Mouse (Mus musculus): ENCODE data around the gene Ptk6. TPM values are rescaled to one million over a fixed set of nuclear protein-coding genes. Genes with fewer than 3 reads are reported as not detected.

Gene Ptk6
- total and polyA plus RNA-seq, 2 experiments from 2014 or later: not detected

- Histone ChIP-seq H3K4me3 (ENCODE audit: low read length) (no peak overlapping the region), H3K36me3 (ENCODE audit: insufficient read depth, low read length) (no peaks in the 10 kb centered on the region), H3K9me3 (ENCODE audit: low read length) (no peaks in the 10 kb centered on the region), H3K4me2 (ENCODE audit: low read depth, low read length) (no peak overlapping the region), H3K27me3 (ENCODE audit: insufficient read depth, low read length) (no peaks in the 10 kb centered on the region), H3K27ac (no peak overlapping the region), H3K9ac (replicated peaks; ENCODE audit: low read length) (no peak overlapping the region), H3K4me1 (ENCODE audit: insufficient read depth, low read length) (no peaks in the 10 kb centered on the region)
- ATAC-seq (no peak), DNase-seq (ENCODE audit: low spot score) (no peak)
- no peak for TF ChIP-seq CTCF (IDR thresholded peaks at IDR 0.05; ENCODE audit: low read depth)
- WGBS: 81% methylated on average over 3 of the region's 3 CpGs
These were observed 24.6 kb downstream of the Ptk6 start for GRCm38 (mm10) chr2:181178015-181178414.

GRCm38 (mm10) chr2:181174646-181175045 is 27.9 kb downstream of the Ptk6 start:
- 89% methylated on average over 3 of the region's 3 CpGs for WGBS

DNA sequence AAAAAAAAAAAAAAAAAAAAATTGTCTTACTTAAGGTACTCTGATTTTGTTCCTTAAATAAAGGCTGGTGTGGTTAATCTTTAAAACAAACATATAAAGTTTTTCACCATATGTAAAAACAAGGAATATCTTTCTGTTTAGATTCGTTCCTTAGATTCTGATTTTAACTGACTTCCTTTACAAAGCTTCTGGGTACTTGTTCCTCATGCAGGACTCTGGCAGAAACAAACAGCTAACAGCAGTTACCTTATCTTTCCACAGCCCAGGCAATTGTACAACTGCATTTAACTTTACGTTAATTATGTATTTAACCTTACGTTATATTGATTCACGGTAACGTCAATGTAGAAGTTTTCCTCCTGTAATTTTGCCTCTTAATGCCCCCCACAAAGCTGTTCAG is 36.1 kb downstream of the Ptk6 start:
- no peaks in the 10 kb centered on the region for H3K27me3 ChIP-seq (ENCODE audit: insufficient read depth, low read length)

More at GRCm38 (mm10) chr2:181174646-181175045, 27.9 kb downstream of the Ptk6 start:
- H3K4me3 ChIP-seq (ENCODE audit: low read length): no peak overlapping the region
- DNase-seq (ENCODE audit: low spot score): no peak
- H3K27me3 ChIP-seq (ENCODE audit: insufficient read depth, low read length): no peaks in the 10 kb centered on the region
- ATAC-seq: no peak
- TF ChIP-seq CTCF (IDR thresholded peaks at IDR 0.05; ENCODE audit: low read depth): no peak
- H3K4me1 ChIP-seq (ENCODE audit: insufficient read depth, low read length): no peaks in the 10 kb centered on the region
- no peak overlapping the region for H3K27ac ChIP-seq
- no peaks in the 10 kb centered on the region for H3K36me3 ChIP-seq (ENCODE audit: insufficient read depth, low read length)
- no peaks in the 10 kb centered on the region for H3K9me3 ChIP-seq (ENCODE audit: low read length)
- H3K4me2 ChIP-seq (ENCODE audit: low read depth, low read length): no peak overlapping the region
- H3K9ac ChIP-seq (replicated peaks; ENCODE audit: low read length): no peak overlapping the region

GRCm38 (mm10) chr2:181160821-181161220 is 41.8 kb downstream of the Ptk6 start:
- Histone ChIP-seq H3K4me1 (ENCODE audit: insufficient read depth, low read length) (peaks cover 23% of the 10 kb centered on the region), H3K27me3 (ENCODE audit: insufficient read depth, low read length) (no peaks in the 10 kb centered on the region), H3K9ac (replicated peaks; ENCODE audit: low read length) (no peak overlapping the region), H3K36me3 (ENCODE audit: insufficient read depth, low read length) (no peaks in the 10 kb centered on the region), H3K4me2 (ENCODE audit: low read depth, low read length) (no peak overlapping the region), H3K4me3 (ENCODE audit: low read length) (no peak overlapping the region), H3K27ac (no peak overlapping the region), H3K9me3 (ENCODE audit: low read length) (no peaks in the 10 kb centered on the region)
- WGBS: 48% methylated on average over 4 of the region's 4 CpGs
- no peak for TF ChIP-seq CTCF (IDR thresholded peaks at IDR 0.05; ENCODE audit: low read depth)
- ATAC-seq (no peak), DNase-seq (ENCODE audit: low spot score) (no peak)

More for the DNA sequence above, 36.1 kb downstream of the Ptk6 start:
- H3K4me3 ChIP-seq (ENCODE audit: low read length): no peak overlapping the region
- H3K36me3 ChIP-seq (ENCODE audit: insufficient read depth, low read length): no peaks in the 10 kb centered on the region
- no peak overlapping the region for H3K4me2 ChIP-seq (ENCODE audit: low read depth, low read length)
- no peaks in the 10 kb centered on the region for H3K4me1 ChIP-seq (ENCODE audit: insufficient read depth, low read length)
- ATAC-seq (no peak), DNase-seq (ENCODE audit: low spot score) (no peak)
- TF ChIP-seq CTCF (IDR thresholded peaks at IDR 0.05; ENCODE audit: low read depth): no peak
- no peaks in the 10 kb centered on the region for H3K9me3 ChIP-seq (ENCODE audit: low read length)
- H3K27ac ChIP-seq: no peak overlapping the region
- 82% methylated on average over 5 of the region's 5 CpGs for WGBS
- H3K9ac ChIP-seq (replicated peaks; ENCODE audit: low read length): no peak overlapping the region

GRCm38 (mm10) chr2:181159771-181160170 is 42.8 kb downstream of the Ptk6 start:
- ATAC-seq (peak; percentile 71), DNase-seq (ENCODE audit: low spot score) (peak; percentile 76)
- no peaks in the 10 kb centered on the region for H3K9me3 ChIP-seq (ENCODE audit: low read length)
- no peak overlapping the region for H3K4me3 ChIP-seq (ENCODE audit: low read length)
- peaks cover 31% of the 10 kb centered on the region for H3K4me1 ChIP-seq (ENCODE audit: insufficient read depth, low read length)
- peak overlapping the region; percentile 80 for H3K27ac ChIP-seq
- no peaks in the 10 kb centered on the region for H3K36me3 ChIP-seq (ENCODE audit: insufficient read depth, low read length)
- H3K27me3 ChIP-seq (ENCODE audit: insufficient read depth, low read length): no peaks in the 10 kb centered on the region
- 0 out of 2 replicates have a peak overlapping the region, but pooled peaks have one; percentile 17 for H3K9ac ChIP-seq (replicated peaks; ENCODE audit: low read length)
- 2% methylated on average over 2 of the region's 2 CpGs for WGBS
- no peak overlapping the region for H3K4me2 ChIP-seq (ENCODE audit: low read depth, low read length)
- no peak for TF ChIP-seq CTCF (IDR thresholded peaks at IDR 0.05; ENCODE audit: low read depth)

DNA sequence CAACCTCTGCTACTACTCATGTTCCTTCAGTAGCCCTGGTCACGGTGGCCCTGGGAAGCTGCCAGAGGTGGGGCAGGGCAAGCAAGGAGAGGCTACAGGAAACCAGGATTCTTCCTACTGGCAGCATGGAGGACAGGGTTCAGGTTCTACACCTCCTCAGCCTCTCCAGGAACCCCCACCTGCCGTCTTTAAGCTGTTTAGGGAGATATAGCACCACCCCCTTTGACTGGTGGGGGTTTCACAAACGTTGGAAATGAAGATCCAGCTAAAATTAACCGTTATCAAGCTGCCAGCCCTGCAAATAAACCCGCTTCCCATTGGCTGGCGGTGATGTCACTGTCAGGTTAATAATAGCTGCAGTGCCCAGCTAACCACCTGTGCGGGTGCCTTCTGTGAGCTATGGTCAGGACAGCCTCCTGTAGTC is 43.5 kb downstream of the Ptk6 start:
- Histone ChIP-seq H3K27ac (peak overlapping the region; percentile 80), H3K36me3 (ENCODE audit: insufficient read depth, low read length) (no peaks in the 10 kb centered on the region), H3K4me2 (ENCODE audit: low read depth, low read length) (no peak overlapping the region), H3K4me1 (ENCODE audit: insufficient read depth, low read length) (peaks cover 32% of the 10 kb centered on the region), H3K27me3 (ENCODE audit: insufficient read depth, low read length) (no peaks in the 10 kb centered on the region), H3K4me3 (ENCODE audit: low read length) (no peak overlapping the region), H3K9me3 (ENCODE audit: low read length) (no peaks in the 10 kb centered on the region), H3K9ac (replicated peaks; ENCODE audit: low read length) (no peak overlapping the region)
- DNase-seq (ENCODE audit: low spot score) (peak; percentile 62), ATAC-seq (peak; percentile 30; the same call in 1 of the 2 replicates)
- WGBS: 48% methylated on average over 7 of the region's 7 CpGs
- TF ChIP-seq CTCF (IDR thresholded peaks at IDR 0.05; ENCODE audit: low read depth): no peak

DNA sequence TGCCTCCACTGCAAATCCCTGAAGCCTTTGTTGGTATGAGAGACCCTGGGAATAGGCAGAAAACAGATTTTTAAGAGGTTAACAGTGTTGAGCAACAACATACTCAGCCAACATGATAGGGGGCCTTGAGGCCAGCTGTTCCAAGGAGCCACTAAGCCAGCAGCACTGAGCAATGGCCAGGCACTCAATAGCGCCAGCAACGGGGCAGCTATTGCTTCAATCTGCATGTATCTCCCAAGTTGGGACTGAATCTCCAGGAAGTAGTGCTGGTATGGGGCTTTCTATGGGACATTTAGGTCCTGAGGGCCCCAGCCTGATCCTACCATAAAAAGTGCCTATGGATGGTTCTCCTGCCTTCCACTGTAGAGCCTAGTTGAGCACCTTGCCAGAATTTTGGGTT is 44.1 kb downstream of the Ptk6 start:
- Histone ChIP-seq H3K4me2 (ENCODE audit: low read depth, low read length) (no peak overlapping the region), H3K9ac (replicated peaks; ENCODE audit: low read length) (no peak overlapping the region), H3K27me3 (ENCODE audit: insufficient read depth, low read length) (no peaks in the 10 kb centered on the region), H3K9me3 (ENCODE audit: low read length) (no peaks in the 10 kb centered on the region), H3K4me1 (ENCODE audit: insufficient read depth, low read length) (peaks cover 32% of the 10 kb centered on the region), H3K27ac (no peak overlapping the region), H3K4me3 (ENCODE audit: low read length) (no peak overlapping the region), H3K36me3 (ENCODE audit: insufficient read depth, low read length) (no peaks in the 10 kb centered on the region)
- 91% methylated on average over 2 of the region's 2 CpGs for WGBS
- ATAC-seq (no peak), DNase-seq (ENCODE audit: low spot score) (no peak)
- no peak for TF ChIP-seq CTCF (IDR thresholded peaks at IDR 0.05; ENCODE audit: low read depth)

All from hindbrain, postnatal 0 days (tissue).